Mouse (Mus musculus) liver, embryonic 13.5 days (tissue): ENCODE measurements around the gene Thada. TPM values are rescaled to one million over a fixed set of nuclear protein-coding genes. Genes with fewer than 3 reads are reported as not detected.
"Not testable (repeated sequence)": the region's sequence is repeated elsewhere in the genome, so short reads cannot be mapped to it uniquely, and the experiment has no call there.

ENCODE experiments used
- ATAC-seq: fragments of 200-750 bp; cut with Nextera tagmentation; 2 replicates; pipeline ENCODE4 v1.8.0; 2017; ENCODE audit warnings: low read depth, mild to moderate bottlenecking, moderate number of reproducible peaks, moderate library complexity
- DNase-seq: peaks from one replicate; pipeline ENCODE4 v3.0.0; 2022
- H3K27ac ChIP-seq: fragments of 300-500 bp; sonication (generic); 2 replicates; pipeline ENCODE4 v1.5.1; 2015; ENCODE audit warnings: moderate library complexity, mild to moderate bottlenecking, inconsistent platforms
- H3K27me3 ChIP-seq: fragments of 300-500 bp; sonication (generic); 2 replicates; pipeline ENCODE4 v1.6.1; 2015; ENCODE audit warnings: mild to moderate bottlenecking, inconsistent platforms
- H3K36me3 ChIP-seq: fragments of 300-500 bp; sonication (generic); 2 replicates; pipeline ENCODE4 v1.6.1; 2015; ENCODE audit warnings: mild to moderate bottlenecking, inconsistent platforms
- H3K4me1 ChIP-seq: fragments of 300-500 bp; sonication (generic); replicated peaks from 2 replicates; pipeline ENCODE4 v1.6.1; 2015; ENCODE audit warnings: inconsistent platforms
- H3K4me2 ChIP-seq: fragments of 300-500 bp; sonication (generic); 2 replicates; pipeline ENCODE4 v1.6.1; 2015; ENCODE audit warnings: inconsistent platforms, mild to moderate bottlenecking, moderate library complexity
- H3K4me3 ChIP-seq: fragments of 300-500 bp; sonication (generic); replicated peaks from 2 replicates; pipeline ENCODE4 v1.5.1; 2015; ENCODE audit warnings: mild to moderate bottlenecking, inconsistent platforms
- H3K9ac ChIP-seq: fragments of 300-500 bp; sonication (generic); 2 replicates; pipeline ENCODE4 v1.6.1; 2015; ENCODE audit warnings: mild to moderate bottlenecking, inconsistent platforms
- H3K9me3 ChIP-seq: fragments of 300-500 bp; sonication (generic); replicated peaks from 2 replicates; pipeline ENCODE4 v1.6.1; 2016; ENCODE audit warnings: inconsistent platforms
- WGBS: fragments of 180-500 bp; shearing (Covaris S2); methylation state at CpG from one replicate; pipeline ENCODE4 v1.1.7; 2015; ENCODE audit not compliant: insufficient replicate concordance; 5-methylcytosine and 5-hydroxymethylcytosine counted together
- polyA plus RNA-seq: library from polyadenylated mRNA; unstranded; fragments of >200 nt; fragmentation: Nextera tagmentation; extraction: Ambion mirVana; gene quantifications from 2 replicates; pipeline ENCODE4 v1.2.1, GENCODE M21; 2015

Thada gene
- polyA plus RNA-seq, 1 experiment from 2014 or later = 3.0 TPM

- no peaks in the 10 kb centered on the region; the same call in 1 of the 2 replicates for H3K9me3 ChIP-seq
- DNase-seq (no peak), ATAC-seq (peak; percentile 16; the same call in 1 of the 2 replicates)
- H3K4me2 ChIP-seq = no peak overlapping the region
- no peak overlapping the region for H3K9ac ChIP-seq
- H3K27ac ChIP-seq = peak overlapping the region; percentile 50; the same call in 1 of the 2 replicates
- peaks cover 37% of the 10 kb centered on the region for H3K4me1 ChIP-seq
- no peaks in the 10 kb centered on the region for H3K27me3 ChIP-seq
- no peak overlapping the region for H3K4me3 ChIP-seq
- H3K36me3 ChIP-seq = peaks cover 13% of the 10 kb centered on the region; the same call in 1 of the 2 replicates
- 82% methylated on average over 2 of the region's 2 CpGs for WGBS
Observed at GRCm38 (mm10) chr17:84233758-84234157, 232.2 kb downstream of the Thada start.

- Histone ChIP-seq H3K9me3 (no peaks in the 10 kb centered on the region; the same call in 1 of the 2 replicates), H3K27me3 (no peaks in the 10 kb centered on the region), H3K4me3 (no peak overlapping the region), H3K36me3 (peaks cover 24% of the 10 kb centered on the region), H3K4me1 (peaks cover 26% of the 10 kb centered on the region), H3K9ac (no peak overlapping the region), H3K4me2 (no peak overlapping the region), H3K27ac (no peak overlapping the region)
- WGBS = 83% methylated on average over 2 of the region's 2 CpGs
- DNase-seq = no peak
- ATAC-seq = no peak
Observed at GRCm38 (mm10) chr17:84231361-84231760, 234.6 kb downstream of the Thada start.

- no peak for DNase-seq
- H3K36me3 ChIP-seq = peaks cover 41% of the 10 kb centered on the region
- no peak overlapping the region for H3K4me2 ChIP-seq
- H3K9ac ChIP-seq = no peak overlapping the region
- no peaks in the 10 kb centered on the region for H3K9me3 ChIP-seq
- H3K4me1 ChIP-seq = peaks cover 7% of the 10 kb centered on the region; the same call in 1 of the 2 replicates
- 87% methylated on average over 2 of the region's 2 CpGs for WGBS
- no peak overlapping the region for H3K27ac ChIP-seq
- ATAC-seq = no peak
- no peak overlapping the region for H3K4me3 ChIP-seq
- no peaks in the 10 kb centered on the region for H3K27me3 ChIP-seq
Observed at GRCm38 (mm10) chr17:84228223-84228622, 237.8 kb downstream of the Thada start.

- H3K9ac ChIP-seq = no peak overlapping the region
- H3K4me1 ChIP-seq = peaks cover 7% of the 10 kb centered on the region; the same call in 1 of the 2 replicates
- H3K4me3 ChIP-seq = no peak overlapping the region
- no peaks in the 10 kb centered on the region for H3K9me3 ChIP-seq
- no peaks in the 10 kb centered on the region for H3K27me3 ChIP-seq
- H3K27ac ChIP-seq = no peak overlapping the region; the same call in 1 of the 2 replicates
- ATAC-seq (no peak), DNase-seq (no peak)
- peaks cover 51% of the 10 kb centered on the region for H3K36me3 ChIP-seq
- no peak overlapping the region for H3K4me2 ChIP-seq
- WGBS = 73% methylated on average over 6 of the region's 6 CpGs
Observed at GRCm38 (mm10) chr17:84226681-84227080, 239.3 kb downstream of the Thada start.

DNA sequence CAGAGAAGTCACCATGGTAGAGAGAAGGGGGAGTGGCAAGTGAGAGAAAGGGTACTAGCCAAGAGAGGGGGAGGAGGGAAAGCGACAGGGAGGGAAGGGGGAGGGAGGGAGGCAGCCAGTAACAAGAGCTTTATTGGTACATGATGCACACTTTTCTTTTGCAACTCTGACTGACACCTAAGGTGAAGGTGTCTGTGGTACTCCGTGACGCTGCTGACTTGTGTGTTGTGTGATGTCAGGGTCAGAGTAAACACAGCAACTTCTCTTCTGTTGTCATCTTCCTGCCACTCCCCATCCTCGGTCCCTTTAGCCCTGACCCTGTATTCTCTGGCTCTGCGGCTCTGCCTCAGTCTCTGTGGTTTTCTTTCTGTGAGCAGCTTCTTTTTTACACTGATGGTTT, 239.8 kb downstream of the Thada start:
- ATAC-seq = no peak
- no peaks in the 10 kb centered on the region for H3K9me3 ChIP-seq
- DNase-seq = no peak
- H3K4me1 ChIP-seq = peaks cover 7% of the 10 kb centered on the region; the same call in 1 of the 2 replicates
- no peak overlapping the region; the same call in 1 of the 2 replicates for H3K27ac ChIP-seq
- no peaks in the 10 kb centered on the region for H3K27me3 ChIP-seq
- H3K36me3 ChIP-seq = peaks cover 56% of the 10 kb centered on the region
- 67% methylated on average over 5 of the region's 5 CpGs for WGBS
- H3K9ac ChIP-seq = no peak overlapping the region
- no peak overlapping the region for H3K4me2 ChIP-seq
- H3K4me3 ChIP-seq = no peak overlapping the region

- Histone ChIP-seq H3K9me3 (no peaks in the 10 kb centered on the region), H3K4me3 (no peak overlapping the region), H3K27me3 (no peaks in the 10 kb centered on the region), H3K4me1 (peaks cover 12% of the 10 kb centered on the region), H3K27ac (no peak overlapping the region), H3K9ac (no peak overlapping the region), H3K36me3 (peaks cover 64% of the 10 kb centered on the region), H3K4me2 (no peak overlapping the region)
- ATAC-seq (no peak), DNase-seq (no peak)
- WGBS = 81% methylated on average over 15 of the region's 15 CpGs
Observed at GRCm38 (mm10) chr17:84224217-84224887, 241.7 kb downstream of the Thada start.

GRCm38 (mm10) chr17:84218841-84219240, 247.2 kb downstream of the Thada start:
- not testable (repeated sequence) for H3K4me2 ChIP-seq, H3K27ac ChIP-seq, DNase-seq, H3K9ac ChIP-seq, H3K27me3 ChIP-seq, H3K9me3 ChIP-seq, H3K4me3 ChIP-seq
- H3K4me1 ChIP-seq = peaks cover 17% of the 10 kb centered on the region
- ATAC-seq = peak; percentile 78
- 90% methylated on average over 2 of the region's 2 CpGs for WGBS
- peaks cover 43% of the 10 kb centered on the region for H3K36me3 ChIP-seq

GRCm38 (mm10) chr17:84217696-84218095, 248.3 kb downstream of the Thada start:
- ATAC-seq (no peak), DNase-seq (no peak)
- Histone ChIP-seq H3K27me3 (no peaks in the 10 kb centered on the region), H3K4me3 (no peak overlapping the region), H3K4me2 (no peak overlapping the region), H3K9me3 (no peaks in the 10 kb centered on the region), H3K9ac (no peak overlapping the region), H3K36me3 (peaks cover 33% of the 10 kb centered on the region), H3K4me1 (peaks cover 17% of the 10 kb centered on the region), H3K27ac (no peak overlapping the region)
- WGBS = 69% methylated on average over 3 of the region's 3 CpGs

GRCm38 (mm10) chr17:84215264-84215960, 250.6 kb downstream of the Thada start:
- ATAC-seq = no peak
- Histone ChIP-seq H3K4me3 (no peak overlapping the region), H3K27me3 (no peaks in the 10 kb centered on the region), H3K27ac (no peak overlapping the region), H3K9me3 (no peaks in the 10 kb centered on the region), H3K4me1 (peaks cover 17% of the 10 kb centered on the region), H3K4me2 (no peak overlapping the region), H3K9ac (no peak overlapping the region), H3K36me3 (peaks cover 31% of the 10 kb centered on the region)
- 76% methylated on average over 6 of the region's 6 CpGs for WGBS
- DNase-seq = no peak

DNA sequence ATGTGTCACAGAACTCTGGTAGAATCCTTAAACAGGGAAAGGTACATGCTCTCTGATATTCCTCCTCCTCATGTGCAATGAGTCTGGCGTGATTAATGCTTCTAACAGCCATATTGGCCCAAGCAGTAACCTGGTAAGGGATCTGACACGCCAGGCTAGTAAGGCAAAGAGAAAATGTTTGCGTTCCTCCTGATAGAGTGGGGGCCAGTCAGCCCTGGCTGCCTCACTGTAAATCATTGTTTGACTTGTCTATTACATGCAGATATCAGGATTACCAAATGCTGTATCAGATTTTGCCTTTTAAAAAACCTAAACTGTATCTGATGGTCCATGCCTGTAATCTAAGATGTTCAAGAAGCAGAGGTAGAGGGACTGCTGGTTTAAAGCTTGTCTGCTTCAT, 252.5 kb downstream of the Thada start:
- H3K4me2 ChIP-seq = no peak overlapping the region
- no peaks in the 10 kb centered on the region for H3K27me3 ChIP-seq

GRCm38 (mm10) chr17:84207611-84208010, 258.4 kb downstream of the Thada start:
- DNase-seq (no peak), ATAC-seq (no peak)
- 85% methylated on average over 3 of the region's 3 CpGs for WGBS
- Histone ChIP-seq H3K4me2 (no peak overlapping the region), H3K27ac (no peak overlapping the region), H3K9ac (no peak overlapping the region), H3K36me3 (peaks cover 31% of the 10 kb centered on the region; the same call in 1 of the 2 replicates), H3K9me3 (no peaks in the 10 kb centered on the region), H3K4me1 (peaks cover 6% of the 10 kb centered on the region), H3K27me3 (no peaks in the 10 kb centered on the region), H3K4me3 (no peak overlapping the region)

More for the DNA sequence above, 252.5 kb downstream of the Thada start:
- Histone ChIP-seq H3K36me3 (peaks cover 16% of the 10 kb centered on the region; the same call in 1 of the 2 replicates), H3K4me3 (no peak overlapping the region), H3K9me3 (no peaks in the 10 kb centered on the region), H3K4me1 (peaks cover 3% of the 10 kb centered on the region), H3K27ac (no peak overlapping the region), H3K9ac (no peak overlapping the region)
- ATAC-seq = no peak
- WGBS = 69% methylated on average over 3 of the region's 3 CpGs
- DNase-seq = no peak
